Mouse (Mus musculus) forebrain, embryonic 13.5 days (tissue): ENCODE measurements around the gene Gm9958. TPM values are rescaled to one million over a fixed set of nuclear protein-coding genes. Genes with fewer than 3 reads are reported as not detected.

Experiments used
- ATAC-seq: fragments of 200-750 bp; cut with Nextera tagmentation; 2 replicates; pipeline ENCODE4 v1.8.0; 2017
- H3K27ac ChIP-seq: fragments of 300-500 bp; sonication (generic); 2 replicates; pipeline ENCODE4 v1.5.1; 2015; ENCODE audit warnings: inconsistent platforms, mild to moderate bottlenecking, moderate library complexity
- H3K27me3 ChIP-seq: fragments of 300-500 bp; sonication (generic); 2 replicates; pipeline ENCODE4 v1.6.1; 2015; ENCODE audit warnings: mild to moderate bottlenecking, inconsistent platforms
- H3K36me3 ChIP-seq: fragments of 300-500 bp; sonication (generic); 2 replicates; pipeline ENCODE4 v1.6.1; 2015; ENCODE audit warnings: mild to moderate bottlenecking, inconsistent platforms; ENCODE audit not compliant: poor library complexity, severe bottlenecking
- H3K4me1 ChIP-seq: fragments of 300-500 bp; sonication (generic); 2 replicates; pipeline ENCODE4 v1.6.1; 2015; ENCODE audit warnings: inconsistent platforms
- H3K4me2 ChIP-seq: fragments of 300-500 bp; sonication (generic); 2 replicates; pipeline ENCODE4 v1.6.1; 2015; ENCODE audit warnings: inconsistent platforms, mild to moderate bottlenecking, moderate library complexity
- H3K4me3 ChIP-seq: fragments of 300-500 bp; sonication (generic); 2 replicates; pipeline ENCODE4 v1.5.1; 2015; ENCODE audit warnings: mild to moderate bottlenecking, inconsistent platforms
- H3K9ac ChIP-seq: fragments of 300-500 bp; sonication (generic); 2 replicates; pipeline ENCODE4 v1.6.1; 2015; ENCODE audit warnings: mild to moderate bottlenecking, inconsistent platforms
- H3K9me3 ChIP-seq: fragments of 300-500 bp; sonication (generic); replicated peaks from 2 replicates; pipeline ENCODE4 v1.6.1; 2016; ENCODE audit warnings: inconsistent platforms
- WGBS: fragments of 180-500 bp; shearing (Covaris S2); methylation state at CpG from one replicate; pipeline ENCODE4 v1.1.7; 2015; 5-methylcytosine and 5-hydroxymethylcytosine counted together
- polyA plus RNA-seq: library from polyadenylated mRNA; unstranded; fragments of >200 nt; fragmentation: Nextera tagmentation; extraction: Ambion mirVana; gene quantifications from 2 replicates; pipeline ENCODE4 v1.2.1, GENCODE M21; 2015

Gene Gm9958
- polyA plus RNA-seq, 1 experiment from 2014 or later: 7.0 TPM

GRCm38 (mm10) chr5:90414925-90415295 is 47.9 kb downstream of the Gm9958 start:
- Histone ChIP-seq H3K4me3 (no peak overlapping the region), H3K4me2 (no peak overlapping the region), H3K36me3 (no peaks in the 10 kb centered on the region), H3K27me3 (no peaks in the 10 kb centered on the region), H3K27ac (no peak overlapping the region), H3K9ac (no peak overlapping the region), H3K4me1 (no peaks in the 10 kb centered on the region), H3K9me3 (no peaks in the 10 kb centered on the region)
- ATAC-seq: no peak
- WGBS: 50% methylated on average over 6 of the region's 6 CpGs

Other genes with a start within 250 kb of the Gm9958 start
- gene Cox18, start 143.2 kb upstream of the Gm9958 start, polyA plus RNA-seq: 29.2 and 31.0 TPM in 2 replicates
- gene Ankrd17, start 627 bp upstream of the Gm9958 start, polyA plus RNA-seq: 28.8 and 30.7 TPM in 2 replicates
- 5.3 TPM in 1 of 2 replicates, not detected in the other for gene Alb, start 93.7 kb downstream of the Gm9958 start, polyA plus RNA-seq
- gene Afp, start 123.5 kb downstream of the Gm9958 start, polyA plus RNA-seq: 0.27 and 8.8 TPM in 2 replicates
- gene Afm, start 151.7 kb downstream of the Gm9958 start, polyA plus RNA-seq: not detected in 2 replicates
- not detected in 2 replicates for gene 5830473C10Rik, start 193.9 kb downstream of the Gm9958 start, polyA plus RNA-seq